Mouse (Mus musculus) testis, adult 10 weeks (tissue): ENCODE measurements around the gene Golgb1. TPM values are rescaled to one million over a fixed set of nuclear protein-coding genes. Genes with fewer than 3 reads are reported as not detected.

Experiments
- polyA plus RNA-seq: library from polyadenylated mRNA; stranded (reverse); fragments of 350-450 nt; fragmentation: Illumina TruSeq; extraction: RNeasy Lipid Tissue Mini Kit (QIAGEN cat#74804); gene quantifications from one replicate; pipeline ENCODE4 v1.2.3, GENCODE M21; 2014; ENCODE audit warnings: low read depth, low replicate concordance

Golgb1 gene
- polyA plus RNA-seq: 34.8 TPM

DNA sequence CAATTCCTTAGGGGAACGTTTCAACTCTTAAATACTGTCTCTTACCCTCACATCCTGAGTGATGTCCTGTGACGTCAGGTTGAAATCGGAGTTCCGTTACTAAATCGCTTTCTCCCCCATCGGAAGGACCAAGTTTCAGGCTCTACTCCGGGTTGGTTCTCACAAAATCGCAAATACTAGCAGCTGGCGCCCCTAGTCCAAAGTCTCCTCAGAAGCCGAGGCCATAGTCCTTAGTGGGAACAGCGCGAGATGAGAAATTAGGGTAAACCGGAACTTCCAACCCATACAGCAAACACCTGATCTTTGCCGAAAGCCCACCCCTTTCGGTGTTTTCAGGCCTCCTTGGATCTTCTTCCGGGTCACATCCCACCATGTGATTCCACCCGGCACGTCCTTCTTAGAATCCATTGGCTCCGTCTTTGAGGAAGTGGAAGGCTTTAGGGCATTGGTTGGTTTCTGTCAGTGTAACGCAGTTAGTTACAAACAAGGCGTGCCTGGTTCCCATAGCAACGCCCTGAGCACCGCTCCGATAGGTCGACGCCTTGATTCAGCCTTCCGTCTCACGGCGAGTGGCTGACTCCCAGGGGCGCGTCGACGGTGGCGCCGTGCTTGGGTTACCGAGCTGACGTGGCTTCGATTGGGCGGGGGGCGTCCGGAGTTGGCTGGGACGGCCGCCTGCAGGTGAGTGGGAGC is at the start of gene Golgb1, which contains the start of gene Eaf2:
TSS of gene Golgb1 (plus strand) at position 558 of the 693 bp plus-strand sequence.
TSS of gene Eaf2 (minus strand) at position 421 of the 693 bp plus-strand sequence.

DNA sequence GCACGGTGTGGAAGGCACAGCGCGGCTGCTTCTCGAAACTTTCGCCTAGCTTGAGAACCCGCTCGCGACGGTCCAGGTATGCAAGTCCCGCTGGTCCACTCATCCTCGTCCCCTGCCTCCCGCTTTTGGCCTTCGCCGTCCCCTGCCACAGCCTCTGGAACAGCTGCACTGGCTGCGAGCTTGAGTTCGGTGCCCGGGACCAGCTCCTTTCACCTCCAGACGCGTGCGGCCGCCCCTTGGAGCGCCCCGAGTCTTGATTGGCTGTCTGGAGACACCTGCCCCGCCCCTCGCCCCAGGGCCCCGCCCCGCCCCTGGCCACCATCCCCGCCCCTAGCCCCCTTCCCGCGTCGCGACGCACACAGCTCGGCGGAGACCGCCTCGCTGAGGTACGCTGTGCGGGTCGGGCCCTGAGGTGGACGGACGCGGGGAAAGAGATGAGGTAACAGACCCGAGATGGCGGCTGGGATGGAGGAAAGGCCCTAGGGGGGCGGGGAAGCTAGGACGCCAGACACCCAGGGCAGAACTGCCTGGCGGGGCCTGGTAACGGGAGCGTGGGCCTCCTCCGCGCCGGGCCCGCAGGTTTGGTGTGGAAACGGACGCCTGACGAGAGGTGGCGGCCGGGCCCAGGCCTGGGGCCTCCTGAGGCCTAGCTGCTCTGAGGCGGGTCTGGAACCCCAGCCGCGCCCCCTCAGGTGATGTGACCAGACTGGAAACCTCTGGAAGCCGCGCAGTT is 46.7 kb upstream of the Golgb1 start, which contains the start of gene Iqcb1:
TSS of gene Iqcb1 (plus strand) at position 332 of the 733 bp plus-strand sequence.

DNA sequence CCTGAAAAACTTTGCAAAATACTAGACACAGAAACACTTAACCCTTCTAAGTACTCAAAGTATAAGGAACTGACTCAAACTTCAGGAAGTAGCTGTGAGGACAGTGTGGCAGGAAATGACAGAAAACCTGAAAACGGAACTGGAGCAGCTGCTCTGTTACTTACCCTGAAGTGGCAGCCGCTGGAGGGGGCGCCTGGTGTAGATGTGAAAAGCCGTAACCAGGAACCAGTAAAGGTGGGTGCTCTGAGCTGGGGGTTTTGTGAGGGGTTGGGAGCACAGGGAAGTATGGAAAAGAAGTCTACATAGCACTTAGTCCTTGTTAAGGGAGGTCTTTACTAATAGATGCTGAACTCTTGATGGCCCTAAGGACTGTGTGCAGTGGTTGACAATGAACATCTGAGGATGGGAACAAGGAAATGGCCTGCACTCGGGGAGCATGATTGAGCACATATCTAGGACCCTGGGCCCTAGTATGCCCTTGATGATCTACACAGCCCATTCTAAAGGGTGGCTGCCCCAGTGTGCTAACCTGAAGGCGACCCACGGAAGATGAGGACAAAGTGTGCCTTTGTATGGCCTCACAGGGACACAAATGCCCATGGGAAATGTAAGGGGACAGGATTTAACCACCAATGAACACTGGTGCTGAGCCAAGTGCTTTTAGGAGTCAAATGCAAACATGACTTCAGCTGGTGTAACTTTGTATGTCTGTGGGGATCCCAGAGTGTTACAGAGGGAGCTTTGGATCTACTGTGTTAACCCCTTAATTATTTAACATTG is 60.1 kb downstream of the Golgb1 start, which contains the start of gene Hcls1:
TSS of gene Hcls1 (plus strand) at position 143 of the 780 bp plus-strand sequence.

Other genes with a start within 250 kb of the Golgb1 start
- 2.0 TPM for gene Cd86, start 209.1 kb upstream of the Golgb1 start, polyA plus RNA-seq
- gene Ildr1, start 181.2 kb upstream of the Golgb1 start, polyA plus RNA-seq: not detected
- 1.7 TPM for gene Slc15a2, start 90.2 kb upstream of the Golgb1 start, polyA plus RNA-seq
- 180 TPM for gene Iqcb1, start 46.8 kb upstream of the Golgb1 start, polyA plus RNA-seq
- gene Eaf2, start 137 bp upstream of the Golgb1 start, polyA plus RNA-seq: 11.9 TPM
- gene Hcls1, start 59.8 kb downstream of the Golgb1 start, polyA plus RNA-seq: 0.45 TPM
- gene Fbxo40, start 115.3 kb downstream of the Golgb1 start, polyA plus RNA-seq: 0.32 TPM
- gene Polq, start 136.6 kb downstream of the Golgb1 start, polyA plus RNA-seq: 17.0 TPM